Mouse (Mus musculus): ENCODE results near the gene Elp5. TPM values are rescaled to one million over a fixed set of nuclear protein-coding genes. Genes with fewer than 3 reads are reported as not detected.

The Elp5 gene
- polyA plus RNA-seq, 1 experiment, result 37.8 TPM

DNA sequence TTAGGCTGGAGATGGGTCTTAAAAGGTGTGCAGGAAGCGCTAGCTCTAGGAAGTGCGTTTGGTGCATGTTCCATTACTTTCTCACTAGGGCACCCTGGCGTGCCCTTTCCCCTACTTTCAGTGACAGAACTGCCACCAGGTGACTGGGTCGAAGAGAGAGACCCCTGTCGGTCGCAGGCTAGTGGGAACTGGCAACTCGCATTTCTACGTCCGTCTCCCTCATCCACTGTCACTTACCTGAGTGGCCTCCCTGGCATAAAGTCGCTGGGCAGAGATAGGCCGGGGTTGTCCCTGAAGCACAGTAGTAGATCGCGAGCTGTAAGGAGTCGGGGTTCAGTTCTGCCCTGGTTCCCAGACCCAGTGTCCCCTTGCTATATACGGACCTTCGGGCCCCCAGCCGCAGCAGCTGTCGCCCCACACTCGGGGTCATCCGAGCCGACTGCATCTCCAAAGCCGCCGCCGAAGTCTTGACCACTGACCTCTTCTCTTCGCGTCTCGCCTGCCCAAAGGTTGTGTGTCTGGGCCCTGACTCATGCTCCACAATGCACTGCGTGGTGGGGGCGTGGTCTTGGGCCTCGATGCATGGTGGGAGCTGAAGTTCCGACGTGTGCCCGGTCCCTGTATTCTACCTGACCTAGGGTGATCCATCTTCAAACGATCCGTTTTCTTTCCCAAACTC lies 32.7 kb upstream of the Elp5 start, which contains the start of gene Acadvl:
TSS of gene Acadvl (minus strand) at position 532 of the 679 bp plus-strand sequence.
- Histone ChIP-seq H3K27me3 (ENCODE audit: control insufficient read depth, insufficient read depth, low read length) (no peaks in the 10 kb centered on the region), H3K4me1 (ENCODE audit: control insufficient read depth, insufficient read depth, insufficient read length, low read length) (peaks cover 2% of the 10 kb centered on the region; the same call in 1 of the 2 replicates), H3K36me3 (ENCODE audit: control insufficient read depth, insufficient read depth, low read length) (peaks cover 29% of the 10 kb centered on the region), H3K27ac (ENCODE audit: insufficient read depth, low read depth, low read length) (peak within 1 kb of the TSS; percentile 32), H3K4me3 (ENCODE audit: low read depth, low read length) (peak within 1 kb of the TSS; percentile 81)
- under 1% methylated on average over 35 of the region's 35 CpGs for WGBS
- TF ChIP-seq POLR2A (IDR thresholded peaks at IDR 0.05; ENCODE audit: low read depth, low read length), result peak; percentile 42; the same call in 1 of the 2 replicates
- no peak for TF ChIP-seq CTCF (IDR thresholded peaks at IDR 0.05; ENCODE audit: extremely low read depth, insufficient read length, insufficient replicate concordance, low read depth, low read length)

DNA sequence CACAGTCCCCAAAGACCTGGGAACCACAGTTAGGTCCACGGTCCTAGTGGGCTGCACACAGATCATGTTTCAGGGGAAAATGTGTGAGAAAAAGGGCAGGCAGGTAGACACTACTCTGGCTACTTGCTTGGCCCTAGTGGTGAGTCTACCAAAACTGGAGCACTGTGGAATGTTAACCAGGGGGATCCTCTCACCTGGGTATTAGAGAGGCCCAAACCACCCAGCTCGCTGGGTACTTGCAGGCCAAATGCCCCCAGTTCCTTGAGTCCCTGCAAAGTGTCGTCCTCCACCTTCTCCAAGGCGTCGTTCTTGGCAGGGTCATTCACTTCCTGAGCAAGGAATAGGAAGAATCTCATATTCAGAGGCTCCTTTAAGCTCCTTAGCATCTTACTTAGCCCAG lies 31.7 kb upstream of the Elp5 start:
- H3K27ac ChIP-seq (ENCODE audit: insufficient read depth, low read depth, low read length), result no peak overlapping the region
- 73% methylated on average over 5 of the region's 5 CpGs for WGBS
- H3K36me3 ChIP-seq (ENCODE audit: control insufficient read depth, insufficient read depth, low read length), result peaks cover 35% of the 10 kb centered on the region
- H3K27me3 ChIP-seq (ENCODE audit: control insufficient read depth, insufficient read depth, low read length), result no peaks in the 10 kb centered on the region
- TF ChIP-seq CTCF (IDR thresholded peaks at IDR 0.05; ENCODE audit: extremely low read depth, insufficient read length, insufficient replicate concordance, low read depth, low read length) (no peak), POLR2A (IDR thresholded peaks at IDR 0.05; ENCODE audit: low read depth, low read length) (no peak)
- peaks cover 2% of the 10 kb centered on the region; the same call in 1 of the 2 replicates for H3K4me1 ChIP-seq (ENCODE audit: control insufficient read depth, insufficient read depth, insufficient read length, low read length)
- no peak overlapping the region for H3K4me3 ChIP-seq (ENCODE audit: low read depth, low read length)

- Histone ChIP-seq H3K4me3 (ENCODE audit: low read depth, low read length) (no peak overlapping the region), H3K36me3 (ENCODE audit: control insufficient read depth, insufficient read depth, low read length) (peaks cover 41% of the 10 kb centered on the region)
Measured at GRCm38 (mm10) chr11:70013408-70013807, 31.1 kb upstream of the Elp5 start.

GRCm38 (mm10) chr11:70012931-70013330 lies 30.6 kb upstream of the Elp5 start:
- 91% methylated on average over 9 of the region's 9 CpGs for WGBS
- no peak overlapping the region for H3K4me3 ChIP-seq (ENCODE audit: low read depth, low read length)
- H3K27ac ChIP-seq (ENCODE audit: insufficient read depth, low read depth, low read length), result no peak overlapping the region
- TF ChIP-seq POLR2A (IDR thresholded peaks at IDR 0.05; ENCODE audit: low read depth, low read length) (no peak), CTCF (IDR thresholded peaks at IDR 0.05; ENCODE audit: extremely low read depth, insufficient read length, insufficient replicate concordance, low read depth, low read length) (no peak)
- no peaks in the 10 kb centered on the region for H3K27me3 ChIP-seq (ENCODE audit: control insufficient read depth, insufficient read depth, low read length)
- H3K36me3 ChIP-seq (ENCODE audit: control insufficient read depth, insufficient read depth, low read length), result peaks cover 45% of the 10 kb centered on the region
- peaks cover 2% of the 10 kb centered on the region; the same call in 1 of the 2 replicates for H3K4me1 ChIP-seq (ENCODE audit: control insufficient read depth, insufficient read depth, insufficient read length, low read length)

More at GRCm38 (mm10) chr11:70013408-70013807, 31.1 kb upstream of the Elp5 start:
- Histone ChIP-seq H3K27ac (ENCODE audit: insufficient read depth, low read depth, low read length) (no peak overlapping the region), H3K4me1 (ENCODE audit: control insufficient read depth, insufficient read depth, insufficient read length, low read length) (peaks cover 2% of the 10 kb centered on the region; the same call in 1 of the 2 replicates), H3K27me3 (ENCODE audit: control insufficient read depth, insufficient read depth, low read length) (no peaks in the 10 kb centered on the region)
- TF ChIP-seq CTCF (IDR thresholded peaks at IDR 0.05; ENCODE audit: extremely low read depth, insufficient read length, insufficient replicate concordance, low read depth, low read length), result no peak
- no peak for TF ChIP-seq POLR2A (IDR thresholded peaks at IDR 0.05; ENCODE audit: low read depth, low read length)
- WGBS, result 81% methylated on average over 3 of the region's 3 CpGs

DNA sequence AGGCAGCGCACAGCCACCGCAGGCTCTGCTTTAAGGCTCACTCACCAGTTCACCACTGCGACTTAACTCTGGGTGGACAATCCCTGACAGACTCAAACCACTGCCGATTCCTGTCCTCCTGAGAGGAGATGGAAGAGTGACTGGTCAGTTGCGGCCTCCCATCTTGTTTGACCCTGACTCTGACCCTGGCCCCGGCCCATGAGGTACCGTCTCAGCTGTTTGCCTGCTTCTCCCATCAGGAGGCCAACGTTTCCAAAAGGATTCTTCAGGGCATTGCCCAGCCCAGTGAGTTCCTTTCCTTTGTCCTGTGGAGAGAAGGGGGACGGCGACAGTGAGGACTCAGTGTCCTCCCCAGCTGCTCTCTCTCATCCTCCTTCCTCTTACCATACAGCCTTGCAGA lies 28.6 kb upstream of the Elp5 start:
- Histone ChIP-seq H3K4me1 (ENCODE audit: control insufficient read depth, insufficient read depth, insufficient read length, low read length) (peaks cover 2% of the 10 kb centered on the region; the same call in 1 of the 2 replicates), H3K27ac (ENCODE audit: insufficient read depth, low read depth, low read length) (no peak overlapping the region), H3K27me3 (ENCODE audit: control insufficient read depth, insufficient read depth, low read length) (no peaks in the 10 kb centered on the region), H3K4me3 (ENCODE audit: low read depth, low read length) (no peak overlapping the region), H3K36me3 (ENCODE audit: control insufficient read depth, insufficient read depth, low read length) (peaks cover 58% of the 10 kb centered on the region)
- WGBS, result 88% methylated on average over 10 of the region's 10 CpGs
- TF ChIP-seq CTCF (IDR thresholded peaks at IDR 0.05; ENCODE audit: extremely low read depth, insufficient read length, insufficient replicate concordance, low read depth, low read length) (no peak), POLR2A (IDR thresholded peaks at IDR 0.05; ENCODE audit: low read depth, low read length) (no peak)

DNA sequence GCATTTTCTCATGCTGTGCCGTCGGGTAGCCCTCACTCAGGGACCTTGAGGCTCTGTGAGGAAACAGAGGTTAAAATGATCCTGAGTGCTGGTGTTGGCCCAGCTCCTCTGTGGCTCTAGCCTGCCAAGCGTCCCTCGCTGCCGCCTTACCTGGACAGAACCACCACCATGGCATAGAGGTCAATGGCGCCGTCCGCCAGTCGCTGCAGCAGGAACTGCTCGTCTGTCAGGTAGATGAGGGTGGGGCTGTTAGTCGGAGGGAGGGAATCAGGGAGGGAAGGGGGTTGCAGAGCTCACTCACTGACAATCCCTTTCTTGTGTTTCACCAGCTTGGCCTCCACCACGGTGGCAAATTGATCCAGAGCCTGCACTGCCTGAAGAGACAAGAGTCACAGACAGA lies 28.2 kb upstream of the Elp5 start:
- Histone ChIP-seq H3K27ac (ENCODE audit: insufficient read depth, low read depth, low read length) (no peak overlapping the region), H3K36me3 (ENCODE audit: control insufficient read depth, insufficient read depth, low read length) (peaks cover 60% of the 10 kb centered on the region), H3K4me3 (ENCODE audit: low read depth, low read length) (no peak overlapping the region), H3K4me1 (ENCODE audit: control insufficient read depth, insufficient read depth, insufficient read length, low read length) (peaks cover 2% of the 10 kb centered on the region; the same call in 1 of the 2 replicates), H3K27me3 (ENCODE audit: control insufficient read depth, insufficient read depth, low read length) (no peaks in the 10 kb centered on the region)
- TF ChIP-seq CTCF (IDR thresholded peaks at IDR 0.05; ENCODE audit: extremely low read depth, insufficient read length, insufficient replicate concordance, low read depth, low read length) (no peak), POLR2A (IDR thresholded peaks at IDR 0.05; ENCODE audit: low read depth, low read length) (no peak)
- WGBS, result 80% methylated on average over 12 of the region's 12 CpGs

DNA sequence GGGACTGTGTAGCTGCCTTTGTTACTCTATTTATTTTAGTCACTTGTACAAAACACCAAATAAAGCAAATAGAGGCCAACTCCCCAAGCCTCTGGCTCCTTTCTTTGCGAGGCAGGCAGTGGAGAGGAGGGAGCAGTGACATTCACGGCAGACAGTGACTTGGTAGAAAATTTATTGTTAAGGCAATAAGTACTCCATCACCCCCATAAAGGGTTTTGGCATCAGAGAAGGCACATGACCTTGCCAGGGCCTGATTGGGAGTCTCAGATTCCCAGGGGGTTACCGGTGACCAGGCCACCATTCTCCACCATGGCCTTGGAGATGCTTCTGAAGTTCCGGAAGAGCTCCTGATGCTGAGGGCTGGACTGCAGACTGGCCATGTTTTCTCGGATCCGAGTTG lies 27.7 kb upstream of the Elp5 start:
- WGBS, result 85% methylated on average over 6 of the region's 6 CpGs
- TF ChIP-seq POLR2A (IDR thresholded peaks at IDR 0.05; ENCODE audit: low read depth, low read length), result no peak
- no peak for TF ChIP-seq CTCF (IDR thresholded peaks at IDR 0.05; ENCODE audit: extremely low read depth, insufficient read length, insufficient replicate concordance, low read depth, low read length)
- H3K4me1 ChIP-seq (ENCODE audit: control insufficient read depth, insufficient read depth, insufficient read length, low read length), result peaks cover 2% of the 10 kb centered on the region; the same call in 1 of the 2 replicates
- peaks cover 60% of the 10 kb centered on the region for H3K36me3 ChIP-seq (ENCODE audit: control insufficient read depth, insufficient read depth, low read length)
- no peaks in the 10 kb centered on the region for H3K27me3 ChIP-seq (ENCODE audit: control insufficient read depth, insufficient read depth, low read length)
- H3K4me3 ChIP-seq (ENCODE audit: low read depth, low read length), result no peak overlapping the region
- H3K27ac ChIP-seq (ENCODE audit: insufficient read depth, low read depth, low read length), result no peak overlapping the region
